Mouse (Mus musculus): ENCODE results near the gene Dtnb. TPM values are rescaled to one million over a fixed set of nuclear protein-coding genes. Genes with fewer than 3 reads are reported as not detected.

Dtnb gene
- polyA plus RNA-seq, 1 experiment from 2014 or later, result 31.5 TPM

DNA sequence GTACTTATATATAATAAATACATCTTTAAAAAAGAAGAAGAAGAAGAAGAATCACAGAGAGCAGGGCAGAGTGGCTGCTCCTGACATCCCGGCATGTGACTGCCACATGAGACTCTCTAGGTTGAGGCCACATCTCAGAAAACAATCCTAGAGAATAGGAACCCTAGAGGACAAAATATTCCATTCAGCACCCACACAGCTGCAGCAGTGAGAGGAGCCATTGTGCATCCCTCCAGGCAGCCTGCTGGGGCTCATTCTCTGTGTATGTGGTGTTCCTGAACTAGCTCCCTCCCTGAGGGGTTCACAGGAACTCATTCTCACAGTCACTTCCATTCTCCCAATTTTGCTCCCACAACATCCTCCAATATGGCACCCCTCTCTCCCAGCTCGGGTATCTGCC lies 198.4 kb downstream of the Dtnb start:
- 79% methylated on average over 2 of the region's 2 CpGs for WGBS
- no peak for ATAC-seq (replicated peaks)
- Histone ChIP-seq H3K4me3 (no peak overlapping the region), H3K27me3 (no peaks in the 10 kb centered on the region), H3K4me1 (no peaks in the 10 kb centered on the region), H3K27ac (replicated peaks) (no peak overlapping the region), H3K9me3 (no peaks in the 10 kb centered on the region), H3K4me2 (replicated peaks) (no peak overlapping the region), H3K9ac (replicated peaks) (no peak overlapping the region), H3K36me3 (0 out of 2 replicates have a peak, but pooled peaks cover 3% of the 10 kb centered on the region)

DNA sequence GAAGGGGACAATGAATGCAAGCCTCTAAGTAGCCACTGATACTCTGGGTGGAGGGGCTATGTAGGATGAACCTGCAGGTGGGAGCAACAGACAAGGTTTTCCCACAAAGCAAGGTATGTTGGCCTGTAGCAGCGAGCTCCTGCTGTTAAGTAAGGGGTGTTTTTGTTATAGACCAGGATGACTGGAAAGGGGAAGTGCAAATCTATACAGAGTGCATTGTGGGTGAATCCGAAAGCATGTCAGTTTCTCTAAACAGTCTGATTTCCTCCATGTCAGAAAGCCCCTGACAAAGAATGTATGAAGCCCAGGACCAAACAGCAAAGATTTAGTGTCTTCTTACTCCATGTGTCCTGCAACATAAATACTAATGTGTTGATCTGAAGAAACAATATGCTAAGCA lies 198.9 kb downstream of the Dtnb start:
- no peak overlapping the region for H3K4me3 ChIP-seq
- no peak overlapping the region for H3K27ac ChIP-seq (replicated peaks)
- H3K36me3 ChIP-seq, result 0 out of 2 replicates have a peak, but pooled peaks cover 3% of the 10 kb centered on the region
- 92% methylated on average over 2 of the region's 2 CpGs for WGBS
- no peak for ATAC-seq (replicated peaks)
- no peaks in the 10 kb centered on the region for H3K9me3 ChIP-seq
- H3K27me3 ChIP-seq, result no peaks in the 10 kb centered on the region
- no peaks in the 10 kb centered on the region for H3K4me1 ChIP-seq
- no peak overlapping the region for H3K9ac ChIP-seq (replicated peaks)
- no peak overlapping the region for H3K4me2 ChIP-seq (replicated peaks)

DNA sequence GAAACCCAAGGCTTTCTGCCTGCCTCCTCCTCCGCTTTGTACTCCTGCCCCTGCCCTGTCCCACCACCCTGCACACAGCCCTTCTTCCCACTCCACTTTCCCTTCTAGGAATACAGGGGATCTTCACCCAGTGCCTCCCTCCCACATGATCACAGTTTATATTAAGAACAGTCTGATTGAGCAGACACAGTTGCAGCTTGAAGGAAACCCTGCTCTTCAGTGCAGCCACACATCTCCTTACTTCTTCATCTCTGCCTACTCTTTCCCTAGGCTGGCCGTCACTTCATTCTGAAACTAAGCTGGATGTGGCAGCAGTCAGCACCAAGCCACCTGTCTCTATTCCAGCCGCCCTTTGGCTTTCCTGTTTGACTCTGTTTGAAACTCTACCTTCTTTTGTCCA lies 201.5 kb downstream of the Dtnb start:
- Histone ChIP-seq H3K27ac (replicated peaks) (no peak overlapping the region), H3K36me3 (0 out of 2 replicates have a peak, but pooled peaks cover 3% of the 10 kb centered on the region), H3K4me2 (replicated peaks) (no peak overlapping the region), H3K9me3 (no peaks in the 10 kb centered on the region), H3K27me3 (no peaks in the 10 kb centered on the region), H3K4me3 (no peak overlapping the region), H3K4me1 (no peaks in the 10 kb centered on the region), H3K9ac (replicated peaks) (no peak overlapping the region)
- no peak for ATAC-seq (replicated peaks)
- WGBS, result 85% methylated on average over 3 of the region's 3 CpGs

DNA sequence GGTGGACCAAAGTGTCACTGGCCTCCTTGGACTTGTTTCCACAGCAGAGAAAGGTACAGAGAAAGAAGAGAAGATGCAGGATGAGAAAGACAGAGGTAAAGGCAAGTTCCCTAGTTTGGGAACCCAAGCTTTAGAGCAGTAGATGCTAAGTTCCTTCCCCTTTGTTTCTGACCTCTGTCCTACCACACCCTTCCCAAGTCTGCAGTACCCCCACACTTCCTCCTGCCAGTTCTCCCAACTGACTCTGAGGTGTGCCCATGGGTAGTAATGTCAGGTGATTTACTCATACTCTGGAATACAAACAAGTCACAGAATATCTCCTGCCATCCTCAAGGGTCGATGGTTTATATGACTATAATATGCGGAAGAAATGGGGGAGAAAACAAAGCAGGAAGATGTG lies 203.8 kb downstream of the Dtnb start:
- ATAC-seq (replicated peaks), result no peak
- H3K36me3 ChIP-seq, result 0 out of 2 replicates have a peak, but pooled peaks cover 3% of the 10 kb centered on the region
- H3K4me2 ChIP-seq (replicated peaks), result no peak overlapping the region
- H3K9me3 ChIP-seq, result no peaks in the 10 kb centered on the region
- no peaks in the 10 kb centered on the region for H3K27me3 ChIP-seq
- H3K27ac ChIP-seq (replicated peaks), result no peak overlapping the region
- H3K4me3 ChIP-seq, result no peak overlapping the region
- peaks cover 6% of the 10 kb centered on the region for H3K4me1 ChIP-seq
- H3K9ac ChIP-seq (replicated peaks), result no peak overlapping the region
- WGBS, result 98% methylated on average over 2 of the region's 2 CpGs

DNA sequence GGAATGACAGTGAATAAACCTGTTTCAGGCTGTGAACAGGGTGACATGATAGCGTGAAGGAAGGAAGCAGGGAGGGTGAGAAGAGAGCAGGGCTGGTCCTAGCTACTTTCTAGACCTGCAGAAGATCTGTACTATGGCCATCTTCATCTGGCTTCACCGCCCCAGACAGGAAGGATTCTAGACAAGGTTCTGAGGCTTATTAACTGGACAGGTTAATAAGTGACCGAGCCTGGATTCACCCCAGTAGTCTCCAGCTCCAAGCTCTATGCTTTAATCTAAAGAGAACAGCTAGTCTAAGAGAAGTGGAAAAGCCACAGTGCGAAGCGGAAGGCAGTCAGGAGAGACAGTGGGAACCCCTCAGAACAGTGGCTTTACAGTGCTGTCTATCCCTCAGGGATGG lies 205.5 kb downstream of the Dtnb start:
- peaks cover 12% of the 10 kb centered on the region for H3K4me1 ChIP-seq
- H3K36me3 ChIP-seq, result no peaks in the 10 kb centered on the region
- H3K27ac ChIP-seq (replicated peaks), result no peak overlapping the region
- no peak overlapping the region for H3K4me2 ChIP-seq (replicated peaks)
- H3K9ac ChIP-seq (replicated peaks), result no peak overlapping the region
- no peaks in the 10 kb centered on the region for H3K27me3 ChIP-seq
- no peaks in the 10 kb centered on the region for H3K9me3 ChIP-seq
- H3K4me3 ChIP-seq, result no peak overlapping the region
- WGBS, result 95% methylated on average over 5 of the region's 5 CpGs
- no peak for ATAC-seq (replicated peaks)

DNA sequence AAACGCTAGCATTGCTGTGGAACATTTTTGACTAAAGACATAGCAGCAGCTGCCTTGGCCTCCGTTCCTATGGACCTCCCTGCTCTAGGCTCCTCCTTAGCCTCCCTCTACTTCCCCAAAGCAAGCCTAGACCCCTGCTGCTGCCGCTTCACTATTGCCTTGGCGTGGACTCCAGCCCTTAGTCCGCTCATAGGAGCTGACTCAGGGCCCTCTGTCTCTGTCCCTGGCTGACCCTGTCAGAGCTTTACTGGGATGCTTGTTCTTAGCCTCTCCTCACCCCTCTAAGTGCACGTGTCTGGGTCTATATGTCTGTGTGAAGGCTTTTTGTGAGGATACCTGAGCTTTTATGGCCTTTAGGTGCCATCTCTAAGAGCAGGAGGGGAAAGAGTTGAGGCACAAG lies 206.1 kb downstream of the Dtnb start:
- 92% methylated on average over 6 of the region's 6 CpGs for WGBS
- Histone ChIP-seq H3K9me3 (no peaks in the 10 kb centered on the region), H3K4me2 (replicated peaks) (no peak overlapping the region), H3K4me1 (peaks cover 18% of the 10 kb centered on the region), H3K9ac (replicated peaks) (no peak overlapping the region), H3K27ac (replicated peaks) (no peak overlapping the region), H3K36me3 (no peaks in the 10 kb centered on the region), H3K27me3 (no peaks in the 10 kb centered on the region), H3K4me3 (no peak overlapping the region)
- no peak for ATAC-seq (replicated peaks)

DNA sequence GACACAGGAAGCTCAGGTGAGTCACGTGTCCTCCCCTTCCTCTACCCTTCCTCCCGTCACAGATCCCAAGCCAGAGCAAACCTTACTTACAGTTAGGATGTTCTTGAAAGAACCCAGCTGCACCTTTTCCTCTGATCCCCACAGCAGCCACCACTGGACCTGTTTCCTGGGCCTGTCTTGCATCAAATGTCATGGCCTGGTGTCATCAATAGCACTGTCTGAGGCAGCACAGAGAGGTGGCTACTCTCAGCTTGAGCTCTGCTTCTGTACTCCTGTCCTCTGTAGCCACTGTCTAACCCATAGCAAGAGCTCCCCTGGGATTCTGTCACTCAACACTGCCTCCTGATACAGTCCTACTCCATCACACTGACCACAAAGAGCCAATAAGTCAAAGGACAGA lies 207.5 kb downstream of the Dtnb start:
- no peak overlapping the region for H3K9ac ChIP-seq (replicated peaks)
- no peak overlapping the region for H3K4me3 ChIP-seq
- H3K9me3 ChIP-seq, result no peaks in the 10 kb centered on the region
- no peaks in the 10 kb centered on the region for H3K27me3 ChIP-seq
- ATAC-seq (replicated peaks), result no peak
- 92% methylated on average over 2 of the region's 2 CpGs for WGBS
- H3K4me1 ChIP-seq, result peaks cover 21% of the 10 kb centered on the region
- H3K4me2 ChIP-seq (replicated peaks), result no peak overlapping the region
- H3K27ac ChIP-seq (replicated peaks), result no peak overlapping the region
- H3K36me3 ChIP-seq, result no peaks in the 10 kb centered on the region

DNA sequence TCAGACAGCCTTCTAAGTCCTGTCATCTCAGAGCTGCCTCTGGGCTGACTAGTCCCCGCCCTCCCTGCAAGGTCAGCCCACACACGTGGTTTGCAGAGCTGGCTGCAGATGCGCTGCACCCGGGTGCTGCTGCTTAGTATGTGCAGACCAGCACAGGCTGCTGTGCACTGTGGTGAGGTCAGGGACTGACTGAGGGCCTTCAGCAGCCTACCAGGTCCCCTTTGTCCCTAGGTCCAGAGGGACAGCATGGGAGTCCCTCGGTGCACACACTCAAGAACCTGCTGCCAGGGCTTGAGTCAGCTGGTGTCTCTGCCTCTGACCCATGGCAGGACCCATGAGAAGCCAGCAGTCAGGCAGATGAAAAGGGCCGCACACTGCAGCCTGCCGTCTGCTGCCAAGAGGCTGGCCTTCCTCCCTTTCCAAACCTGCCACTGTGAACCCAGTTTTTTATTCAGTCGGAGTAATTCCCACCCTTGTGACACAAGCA lies 208.3 kb downstream of the Dtnb start:
- Histone ChIP-seq H3K27ac (replicated peaks) (0 out of 2 replicates have a peak overlapping the region, but pooled peaks have one; percentile 3), H3K9ac (replicated peaks) (no peak overlapping the region), H3K4me3 (no peak overlapping the region), H3K9me3 (no peaks in the 10 kb centered on the region), H3K36me3 (no peaks in the 10 kb centered on the region), H3K4me1 (peaks cover 21% of the 10 kb centered on the region), H3K4me2 (replicated peaks) (no peak overlapping the region), H3K27me3 (no peaks in the 10 kb centered on the region)
- peak; percentile 32; the same call in 1 of the 2 replicates for ATAC-seq (replicated peaks)
- 15% methylated on average over 8 of the region's 8 CpGs for WGBS

DNA sequence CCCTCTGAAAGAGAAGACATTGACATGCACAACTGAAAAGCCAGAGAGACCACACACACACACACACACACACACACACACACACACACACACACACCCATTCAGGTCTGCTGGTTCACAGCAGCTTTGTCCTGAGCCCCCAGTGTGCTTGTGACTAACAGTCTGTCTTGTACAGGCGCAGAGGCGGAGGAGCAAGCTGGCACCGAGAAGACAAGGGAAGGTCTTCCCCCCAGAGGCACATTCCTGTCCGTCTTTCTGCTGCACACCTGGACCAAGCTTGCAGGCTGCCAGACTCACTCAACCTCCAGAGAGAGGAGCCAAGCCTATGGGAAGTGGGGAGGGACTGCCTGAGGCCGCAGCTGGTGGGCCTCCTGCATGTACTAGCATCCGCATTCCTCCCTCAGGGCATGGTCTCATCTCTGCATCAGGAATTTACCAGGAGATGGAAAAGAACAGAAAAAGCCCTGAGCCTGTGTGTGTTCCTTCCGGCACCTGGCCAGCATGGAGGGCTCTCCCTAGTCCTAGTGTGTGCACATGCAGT lies 208.8 kb downstream of the Dtnb start:
- H3K27me3 ChIP-seq, result no peaks in the 10 kb centered on the region
- ATAC-seq (replicated peaks), result peak; percentile 23
- peaks cover 21% of the 10 kb centered on the region for H3K4me1 ChIP-seq
- H3K27ac ChIP-seq (replicated peaks), result peak overlapping the region; percentile 3; the same call in 1 of the 2 replicates
- no peak overlapping the region for H3K4me3 ChIP-seq
- no peak overlapping the region for H3K9ac ChIP-seq (replicated peaks)
- WGBS, result 43% methylated on average over 7 of the region's 7 CpGs
- no peaks in the 10 kb centered on the region for H3K36me3 ChIP-seq
- no peaks in the 10 kb centered on the region for H3K9me3 ChIP-seq
- no peak overlapping the region for H3K4me2 ChIP-seq (replicated peaks)

DNA sequence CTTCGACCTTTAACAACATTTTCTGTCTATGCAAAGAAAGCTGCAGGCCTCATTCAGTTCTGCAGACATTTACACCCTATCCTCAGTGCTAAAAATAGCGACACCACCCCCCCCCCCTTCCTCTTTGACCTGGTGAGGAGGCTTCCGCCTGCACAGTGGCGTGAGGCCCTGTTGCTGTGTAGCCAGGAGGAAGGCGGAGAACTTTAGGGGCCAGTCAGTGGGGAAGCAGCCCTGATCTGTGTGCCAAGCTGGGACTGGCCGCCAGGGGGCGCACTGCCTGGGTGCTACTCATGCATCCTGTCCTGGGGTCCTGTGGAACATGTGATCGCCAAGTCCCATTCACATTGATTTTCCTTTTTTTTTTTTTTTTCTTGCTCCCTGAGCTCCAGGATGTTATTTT lies 209.3 kb downstream of the Dtnb start:
- WGBS, result 11% methylated on average over 8 of the region's 8 CpGs
- H3K36me3 ChIP-seq, result no peaks in the 10 kb centered on the region
- no peaks in the 10 kb centered on the region for H3K27me3 ChIP-seq
- H3K4me1 ChIP-seq, result peaks cover 21% of the 10 kb centered on the region
- no peak overlapping the region for H3K4me3 ChIP-seq
- ATAC-seq (replicated peaks), result peak; percentile 59
- no peak overlapping the region for H3K4me2 ChIP-seq (replicated peaks)
- peak overlapping the region; percentile 3; the same call in 1 of the 2 replicates for H3K27ac ChIP-seq (replicated peaks)
- H3K9ac ChIP-seq (replicated peaks), result no peak overlapping the region
- H3K9me3 ChIP-seq, result no peaks in the 10 kb centered on the region

DNA sequence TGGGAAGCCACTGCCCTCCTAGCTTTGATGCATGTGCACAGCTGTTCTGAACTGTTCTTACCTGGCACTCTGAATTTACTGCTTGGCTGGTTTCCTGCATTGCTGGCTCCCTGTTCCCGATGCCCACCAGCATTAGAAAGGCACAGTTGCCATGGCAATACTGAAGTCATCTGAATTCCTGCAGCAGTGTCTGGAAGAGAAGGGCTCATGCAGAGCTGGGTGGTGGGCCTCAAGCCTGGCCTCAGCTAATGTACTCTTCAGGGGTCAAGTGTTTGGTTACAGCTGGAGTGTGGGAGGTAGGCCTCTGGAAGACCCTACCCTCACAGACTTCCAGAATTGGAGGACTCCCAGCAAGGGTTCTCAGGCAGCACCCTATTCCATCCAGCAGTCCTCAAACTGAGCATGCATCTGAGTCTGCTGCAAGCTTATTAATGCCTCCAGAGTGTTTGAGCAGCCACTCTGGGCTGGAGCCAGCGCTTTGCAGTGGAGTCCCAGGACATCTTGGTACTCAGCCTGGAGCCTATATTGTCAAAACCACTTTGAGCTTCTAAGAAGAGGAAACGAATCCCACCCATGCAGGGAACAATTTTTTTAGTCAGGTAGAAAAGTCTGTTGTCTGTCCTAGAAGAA lies 211.1 kb downstream of the Dtnb start:
- no peak overlapping the region for H3K4me2 ChIP-seq (replicated peaks)
- H3K4me3 ChIP-seq, result no peak overlapping the region
- H3K4me1 ChIP-seq, result peaks cover 21% of the 10 kb centered on the region
- WGBS, result 46% methylated on average over 3 of the region's 3 CpGs
- H3K9me3 ChIP-seq, result no peaks in the 10 kb centered on the region
- H3K9ac ChIP-seq (replicated peaks), result no peak overlapping the region
- ATAC-seq (replicated peaks), result peak; percentile 45
- H3K27ac ChIP-seq (replicated peaks), result peak overlapping the region; percentile 27
- H3K36me3 ChIP-seq, result no peaks in the 10 kb centered on the region
- no peaks in the 10 kb centered on the region for H3K27me3 ChIP-seq

DNA sequence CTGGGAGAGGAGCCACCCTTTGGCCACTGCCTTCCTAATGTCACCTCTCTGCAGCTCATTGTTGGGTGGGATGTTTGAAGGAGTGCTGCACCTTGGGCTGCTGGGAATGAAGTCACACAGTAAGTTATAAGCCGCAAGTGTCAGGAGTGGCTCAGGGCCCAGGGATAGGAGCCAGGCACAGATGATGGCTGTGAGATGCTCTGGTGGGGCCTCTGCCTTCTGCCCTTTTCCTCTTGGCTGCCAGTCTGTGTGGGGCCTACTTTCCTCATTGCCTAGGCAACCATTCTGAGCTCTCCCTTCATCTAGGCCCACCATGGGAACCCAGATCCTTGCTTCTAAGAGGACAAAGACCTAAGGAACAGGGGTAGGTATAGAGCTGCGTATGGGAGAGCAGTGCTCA lies 212.1 kb downstream of the Dtnb start:
- no peak overlapping the region for H3K9ac ChIP-seq (replicated peaks)
- H3K9me3 ChIP-seq, result no peaks in the 10 kb centered on the region
- no peaks in the 10 kb centered on the region for H3K36me3 ChIP-seq
- H3K27ac ChIP-seq (replicated peaks), result no peak overlapping the region
- no peak for ATAC-seq (replicated peaks)
- no peak overlapping the region for H3K4me3 ChIP-seq
- no peak overlapping the region for H3K4me2 ChIP-seq (replicated peaks)
- peaks cover 25% of the 10 kb centered on the region for H3K4me1 ChIP-seq
- WGBS, result 63% methylated on average over 2 of the region's 2 CpGs
- H3K27me3 ChIP-seq, result no peaks in the 10 kb centered on the region

DNA sequence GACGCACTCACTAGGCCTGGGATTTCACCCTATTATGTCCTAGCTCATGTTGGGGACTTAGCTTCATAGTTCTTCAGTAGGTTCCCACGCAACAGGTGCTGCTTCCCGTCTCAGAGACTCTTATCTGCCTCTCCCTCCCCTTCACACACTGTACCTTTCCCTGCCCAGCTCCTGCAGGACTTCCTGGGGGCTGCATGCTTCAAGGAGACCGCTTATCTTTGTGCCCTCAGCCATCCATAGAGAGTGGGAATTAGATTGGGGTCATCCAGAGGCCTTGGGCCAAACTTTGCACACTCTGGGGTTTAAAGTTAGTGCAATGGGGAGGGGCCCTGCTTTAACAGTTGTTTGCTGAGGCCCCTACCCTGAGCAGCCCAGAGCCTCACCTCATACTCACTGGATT lies 212.5 kb downstream of the Dtnb start:
- Histone ChIP-seq H3K9me3 (no peaks in the 10 kb centered on the region), H3K27ac (replicated peaks) (no peak overlapping the region), H3K4me2 (replicated peaks) (no peak overlapping the region), H3K4me1 (peaks cover 25% of the 10 kb centered on the region), H3K4me3 (no peak overlapping the region), H3K9ac (replicated peaks) (no peak overlapping the region), H3K36me3 (no peaks in the 10 kb centered on the region), H3K27me3 (no peaks in the 10 kb centered on the region)
- 86% methylated on average over 4 of the region's 4 CpGs for WGBS
- ATAC-seq (replicated peaks), result no peak
